Mouse (Mus musculus) thymus, postnatal 14 days (tissue): ENCODE results near the gene Dars.
"Not testable (repeated sequence)": the region's sequence is repeated elsewhere in the genome, so short reads cannot be mapped to it uniquely, and the experiment has no call there.

Experiments used
- DNase-seq: peaks from one replicate; pipeline ENCODE4 v3.0.0; 2021

Dars gene

GRCm38 (mm10) chr1:128330313-128330712, 86.9 kb downstream of the Dars start:
- DNase-seq = no peak

- no peak for DNase-seq
These were observed 89.0 kb downstream of the Dars start, which contains the start of gene Lct for GRCm38 (mm10) chr1:128328218-128328617. Gene Lct (minus strand): TSS chr1:128328318.

- DNase-seq = no peak
These were observed 90.0 kb downstream of the Dars start for GRCm38 (mm10) chr1:128327165-128327564.

DNA sequence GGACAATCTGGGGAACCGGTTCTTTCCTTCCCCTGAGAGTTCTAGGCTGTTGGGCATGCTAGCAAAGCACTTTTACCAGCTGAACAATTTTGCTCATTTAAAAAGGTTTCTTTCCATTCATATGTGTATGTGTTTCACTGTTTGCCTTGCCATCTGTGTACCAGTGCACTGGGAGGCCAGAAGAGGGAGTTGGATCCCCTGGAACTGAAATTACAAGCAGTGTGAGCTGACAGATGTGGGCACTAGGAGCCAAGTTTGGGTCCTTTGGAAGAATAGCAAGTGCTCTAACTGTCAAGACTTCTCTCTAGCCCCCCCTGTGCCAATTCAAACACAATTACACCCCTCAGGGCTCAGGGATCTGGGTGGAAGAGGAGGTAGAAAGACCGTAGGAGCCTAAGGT, 92.4 kb downstream of the Dars start:
- DNase-seq = no peak

DNA sequence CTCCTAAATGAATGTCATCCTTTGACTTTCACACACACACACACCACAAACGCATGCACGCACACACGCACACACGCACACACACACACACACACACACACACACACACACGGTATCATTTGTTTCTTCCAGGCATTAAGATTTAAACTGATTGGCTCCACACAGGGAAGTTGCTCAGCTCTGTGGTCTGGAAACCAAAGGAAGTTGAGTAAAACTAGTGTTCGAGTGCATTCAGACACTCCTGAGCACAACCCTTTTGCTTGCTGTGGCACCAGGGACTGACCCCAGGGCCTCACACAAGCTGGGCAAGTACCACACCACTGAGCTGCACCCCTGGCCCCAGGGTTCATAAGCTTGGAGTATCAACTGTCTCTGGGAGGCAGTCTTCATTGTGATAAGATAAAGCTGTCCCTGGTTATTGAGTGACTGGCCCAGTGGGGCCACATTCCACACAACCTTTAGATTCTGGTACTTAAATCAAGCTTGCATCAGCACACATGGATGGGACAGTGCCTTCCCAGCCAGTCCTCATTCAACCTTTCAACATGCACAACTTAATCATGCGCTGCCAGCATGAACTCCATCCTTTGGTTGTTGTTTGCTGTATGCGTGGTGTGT, 94.0 kb downstream of the Dars start:
- DNase-seq = no peak

DNA sequence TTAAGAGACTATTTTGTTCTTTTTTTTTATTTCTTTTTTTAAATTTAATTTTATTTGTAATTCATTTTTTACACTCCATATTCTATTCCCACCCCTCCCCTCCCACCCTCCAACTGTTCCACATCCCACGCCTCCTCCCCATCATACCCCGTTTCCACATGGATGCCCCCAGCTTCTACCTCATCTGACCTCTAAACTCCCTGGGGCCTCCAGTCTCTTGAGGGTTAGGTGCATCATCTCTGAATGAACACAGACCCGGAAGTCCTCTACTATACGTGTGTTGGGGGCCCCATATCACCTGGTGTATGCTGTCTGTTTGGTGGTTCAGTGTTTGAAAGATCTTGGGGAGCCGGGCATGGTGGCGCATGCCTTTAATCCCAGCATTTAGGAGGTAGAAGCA, 97.9 kb downstream of the Dars start:
- DNase-seq = not testable (repeated sequence)

- DNase-seq = no peak
These were observed 102.5 kb downstream of the Dars start for GRCm38 (mm10) chr1:128314665-128315064.
